Mouse (Mus musculus): Measurements from ENCODE around the gene Vps50.
A peak's percentile ranks its signal among the peaks of the same experiment; 100 is the strongest.
"Not testable (repeated sequence)": the region's sequence is repeated elsewhere in the genome, so short reads cannot be mapped to it uniquely, and the experiment has no call there.

DNA sequence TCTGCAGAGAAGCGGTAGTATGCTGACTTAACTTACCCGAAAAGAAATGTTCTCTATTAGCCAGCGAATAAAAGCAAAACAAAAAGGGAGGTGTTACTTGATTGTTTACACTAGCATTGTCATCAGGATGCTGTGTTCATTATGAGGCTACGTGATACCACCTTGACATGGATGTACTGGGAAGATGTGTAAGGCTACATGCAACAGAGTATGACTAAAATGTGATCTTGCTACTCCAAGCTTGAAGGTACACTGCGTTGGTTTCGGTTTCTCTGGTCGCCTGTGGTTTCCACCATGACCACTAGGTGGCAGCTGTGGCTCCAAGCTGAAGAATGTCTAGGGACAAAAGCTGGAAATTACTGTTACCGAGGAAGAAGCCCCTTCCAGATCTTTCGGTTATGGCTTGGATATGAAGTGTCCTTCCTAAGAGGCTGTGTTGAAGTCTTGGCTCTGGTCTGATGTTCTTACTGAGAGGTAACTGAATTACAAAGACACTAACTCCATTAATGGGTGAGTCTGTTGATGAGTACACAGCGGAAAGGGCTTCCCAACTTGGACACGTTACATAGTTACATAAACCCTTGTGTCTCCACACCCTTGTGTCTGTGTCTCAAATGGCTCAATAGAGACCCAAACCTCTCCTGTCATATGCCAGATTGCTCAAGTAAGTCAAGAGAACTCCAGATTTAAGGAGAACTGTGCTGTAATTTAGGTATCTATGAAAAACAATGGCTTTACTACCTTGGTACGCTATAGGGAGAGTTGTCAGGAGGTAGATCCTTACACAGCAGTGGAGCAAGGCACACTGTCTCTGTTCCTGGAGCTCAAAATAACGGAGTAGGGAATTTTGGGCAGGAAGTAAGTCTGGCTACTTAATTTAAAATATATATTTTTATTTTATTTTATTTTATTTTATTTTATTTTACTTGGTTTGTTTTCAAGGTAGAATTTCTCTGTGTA lies 122.5 kb downstream of the Vps50 start:
- TF ChIP-seq POLR2A (IDR thresholded peaks at IDR 0.05; ENCODE audit: borderline replicate concordance, insufficient read depth, low read length), result not testable (repeated sequence)
- 0 out of 2 replicates have a peak, but pooled peaks have one; percentile 9 for TF ChIP-seq CTCF (IDR thresholded peaks at IDR 0.05; ENCODE audit: borderline replicate concordance, insufficient read depth, low read depth, low read length)

Data from cerebellum, adult 2 months (tissue).